Mouse (Mus musculus): ENCODE results near the gene Nrgn. TPM values are rescaled to one million over a fixed set of nuclear protein-coding genes. Genes with fewer than 3 reads are reported as not detected.

Gene Nrgn
- polyA plus RNA-seq, 1 experiment from 2014 or later: 4.4 TPM

- Histone ChIP-seq H3K9me3 (replicated peaks; ENCODE audit: control insufficient read depth, low read length) (no peaks in the 10 kb centered on the region), H3K27ac (ENCODE audit: low read length) (no peak overlapping the region), H3K4me2 (ENCODE audit: low read depth, low read length) (no peak overlapping the region), H3K27me3 (ENCODE audit: control insufficient read depth, insufficient read depth, low read length) (no peaks in the 10 kb centered on the region), H3K4me1 (ENCODE audit: control insufficient read depth, insufficient read depth, low read length) (0 out of 2 replicates have a peak, but pooled peaks cover 8% of the 10 kb centered on the region), H3K9ac (ENCODE audit: low read length) (no peak overlapping the region), H3K4me3 (replicated peaks; ENCODE audit: low read length) (no peak overlapping the region), H3K36me3 (ENCODE audit: control insufficient read depth, insufficient read depth, low read length) (no peaks in the 10 kb centered on the region)
- no peak for ATAC-seq (ENCODE audit: insufficient read depth, low FRiP score)
Measured at GRCm38 (mm10) chr9:37496325-37496724, 56.4 kb downstream of the Nrgn start.

- no peak overlapping the region for H3K4me3 ChIP-seq (replicated peaks; ENCODE audit: low read length)
- no peaks in the 10 kb centered on the region for H3K27me3 ChIP-seq (ENCODE audit: control insufficient read depth, insufficient read depth, low read length)
- no peak overlapping the region for H3K4me2 ChIP-seq (ENCODE audit: low read depth, low read length)
- H3K36me3 ChIP-seq (ENCODE audit: control insufficient read depth, insufficient read depth, low read length): no peaks in the 10 kb centered on the region
- ATAC-seq (ENCODE audit: insufficient read depth, low FRiP score): no peak
- H3K4me1 ChIP-seq (ENCODE audit: control insufficient read depth, insufficient read depth, low read length): peaks cover 8% of the 10 kb centered on the region; the same call in 1 of the 2 replicates
- H3K27ac ChIP-seq (ENCODE audit: low read length): no peak overlapping the region
- no peak overlapping the region for H3K9ac ChIP-seq (ENCODE audit: low read length)
- WGBS: 49% methylated on average over 3 of the region's 3 CpGs
- no peaks in the 10 kb centered on the region for H3K9me3 ChIP-seq (replicated peaks; ENCODE audit: control insufficient read depth, low read length)
Measured at GRCm38 (mm10) chr9:37495761-37496160, 56.9 kb downstream of the Nrgn start.

Other genes starting within 250 kb of the Nrgn start
- 4.2 and 5.0 TPM in 2 replicates for gene Ccdc15, start 204.5 kb downstream of the Nrgn start, polyA plus RNA-seq (2015; fragmentation: Nextera tagmentation; extraction: Ambion mirVana)
- 0.19 TPM in 1 of 2 replicates, not detected in the other for gene Hepacam, start 185.6 kb downstream of the Nrgn start, polyA plus RNA-seq (2015; fragmentation: Nextera tagmentation; extraction: Ambion mirVana)
- 12.3 and 13.3 TPM in 2 replicates for gene Robo4, start 151.0 kb downstream of the Nrgn start, polyA plus RNA-seq (2015; fragmentation: Nextera tagmentation; extraction: Ambion mirVana)
- not detected in 2 replicates for gene Robo3, start 119.7 kb downstream of the Nrgn start, polyA plus RNA-seq (2015; fragmentation: Nextera tagmentation; extraction: Ambion mirVana)
- gene Msantd2, start 63.6 kb downstream of the Nrgn start, polyA plus RNA-seq (2015; fragmentation: Nextera tagmentation; extraction: Ambion mirVana): 15.3 and 16.1 TPM in 2 replicates
- gene Esam, start 24.8 kb downstream of the Nrgn start, polyA plus RNA-seq (2015; fragmentation: Nextera tagmentation; extraction: Ambion mirVana): 58.2 and 58.6 TPM in 2 replicates
- 96.0 and 120 TPM in 2 replicates for gene Vsig2, start 13.6 kb downstream of the Nrgn start, polyA plus RNA-seq (2015; fragmentation: Nextera tagmentation; extraction: Ambion mirVana)
- 11.9 and 13.3 TPM in 2 replicates for gene Siae, start 2.8 kb upstream of the Nrgn start, polyA plus RNA-seq (2015; fragmentation: Nextera tagmentation; extraction: Ambion mirVana)
- 4.7 and 5.7 TPM in 2 replicates for gene Spa17, start 60.8 kb upstream of the Nrgn start, polyA plus RNA-seq (2015; fragmentation: Nextera tagmentation; extraction: Ambion mirVana)
- gene Tbrg1, start 104.4 kb upstream of the Nrgn start, polyA plus RNA-seq (2015; fragmentation: Nextera tagmentation; extraction: Ambion mirVana): 154 and 162 TPM in 2 replicates
- gene Panx3, start 116.3 kb upstream of the Nrgn start, polyA plus RNA-seq (2015; fragmentation: Nextera tagmentation; extraction: Ambion mirVana): not detected in 2 replicates
- gene Olfr160, start 163.3 kb upstream of the Nrgn start, polyA plus RNA-seq (2015; fragmentation: Nextera tagmentation; extraction: Ambion mirVana): not detected in 2 replicates
- not detected in 2 replicates for gene Olfr874, start 192.2 kb upstream of the Nrgn start, polyA plus RNA-seq (2015; fragmentation: Nextera tagmentation; extraction: Ambion mirVana)
- not detected in 2 replicates for gene Olfr875, start 219.0 kb upstream of the Nrgn start, polyA plus RNA-seq (2015; fragmentation: Nextera tagmentation; extraction: Ambion mirVana)

Measured in stomach, embryonic 16.5 days (tissue).